Mouse (Mus musculus) midbrain, postnatal 0 days (tissue): ENCODE results near the gene Kctd12b. TPM values are rescaled to one million over a fixed set of nuclear protein-coding genes. Genes with fewer than 3 reads are reported as not detected.

ENCODE experiments used
- ATAC-seq: fragments of 200-750 bp; cut with Nextera tagmentation; 2 replicates; pipeline ENCODE4 v1.8.0; 2017; ENCODE audit warnings: moderate number of reproducible peaks, mild to moderate bottlenecking, moderate TSS enrichment, moderate library complexity; ENCODE audit not compliant: low FRiP score
- DNase-seq: peaks from one replicate; pipeline ENCODE4 v3.0.0-alpha.2; 2015; ENCODE audit warnings: low spot score
- H3K27ac ChIP-seq: fragments of 300-500 bp; sonication (generic); 2 replicates; pipeline ENCODE4 v1.5.1; 2014; ENCODE audit warnings: low read depth, mild to moderate bottlenecking, low read length, mixed read lengths
- H3K27me3 ChIP-seq: fragments of 300-500 bp; sonication (generic); 2 replicates; pipeline ENCODE4 v1.6.1; 2014; ENCODE audit warnings: low read length, control low read depth, mixed read lengths; ENCODE audit not compliant: insufficient read depth
- H3K36me3 ChIP-seq: fragments of 300-500 bp; sonication (generic); 2 replicates; pipeline ENCODE4 v1.6.1; 2014; ENCODE audit warnings: low read length, control low read depth, mixed read lengths; ENCODE audit not compliant: insufficient read depth
- H3K4me1 ChIP-seq: fragments of 300-500 bp; sonication (generic); 2 replicates; pipeline ENCODE4 v1.6.1; 2014; ENCODE audit warnings: mild to moderate bottlenecking, control low read depth, antibody characterized with exemption, low read length, mixed read lengths; ENCODE audit not compliant: insufficient read depth
- H3K4me2 ChIP-seq: fragments of 300-500 bp; sonication (generic); 2 replicates; pipeline ENCODE4 v1.6.1; 2014; ENCODE audit warnings: low read depth, mild to moderate bottlenecking, low read length, mixed read lengths; ENCODE audit not compliant: poor library complexity, severe bottlenecking
- H3K4me3 ChIP-seq: fragments of 300-500 bp; sonication (generic); 2 replicates; pipeline ENCODE4 v1.5.1; 2014; ENCODE audit warnings: low read depth, mild to moderate bottlenecking, low read length, moderate library complexity
- H3K9ac ChIP-seq: fragments of 300-500 bp; sonication (generic); replicated peaks from 2 replicates; pipeline ENCODE4 v1.6.1; 2014; ENCODE audit warnings: mild to moderate bottlenecking, low read length, moderate library complexity, mixed read lengths; ENCODE audit not compliant: poor library complexity, severe bottlenecking
- H3K9me3 ChIP-seq: fragments of 300-500 bp; sonication (generic); 2 replicates; pipeline ENCODE4 v1.6.1; 2016; ENCODE audit warnings: low read length, control low read depth
- CTCF ChIP-seq: IDR thresholded peaks from 2 replicates; pipeline ENCODE4 v1.5.1; 2016; ENCODE audit warnings: antibody characterized with exemption, mild to moderate bottlenecking
- WGBS: fragments of 180-500 bp; shearing (Covaris S2); extraction: QIAGEN DNeasy Blood & Tissue Kit; methylation state at CpG from one replicate; pipeline ENCODE4 v1.1.7; 2014; 5-methylcytosine and 5-hydroxymethylcytosine counted together
- polyA plus RNA-seq: library from polyadenylated mRNA; unstranded; fragments of >200 nt; fragmentation: Nextera tagmentation; extraction: Ambion mirVana; gene quantifications from 2 replicates; pipeline ENCODE4 v1.2.1, GENCODE M21; 2015
- total RNA-seq: library from RNA; depleted of rRNA; stranded (reverse); fragments of >200 nt; gene quantifications from 2 replicates; pipeline ENCODE4 v1.2.3, GENCODE M21; 2014; rRNA removed

The Kctd12b gene
- total and polyA plus RNA-seq, 2 experiments from 2014 or later = 3.6 to 5.8 TPM

DNA sequence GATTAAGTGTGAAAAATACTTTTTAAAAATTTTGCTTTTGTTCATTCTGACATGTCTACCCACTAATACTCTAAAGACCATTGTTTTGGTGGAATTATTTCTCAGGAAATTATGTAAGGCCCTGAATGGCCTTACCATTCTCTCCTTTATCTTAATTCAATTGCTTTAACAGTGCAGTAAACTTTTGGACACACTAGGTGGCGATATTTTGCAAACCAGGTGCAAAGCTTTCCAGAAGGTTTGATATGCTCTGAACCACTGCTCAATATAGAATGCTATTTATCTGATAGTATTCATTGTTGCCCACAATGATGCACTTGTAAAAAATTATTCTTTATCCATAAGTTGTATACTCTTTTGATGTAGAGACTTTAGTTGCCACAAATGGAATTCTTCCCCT lies 59.9 kb downstream of the Kctd12b start:
- H3K4me3 ChIP-seq = no peak overlapping the region
- no peak overlapping the region for H3K4me2 ChIP-seq
- no peaks in the 10 kb centered on the region for H3K27me3 ChIP-seq
- ATAC-seq (no peak), DNase-seq (peak; percentile 25)
- no peaks in the 10 kb centered on the region for H3K36me3 ChIP-seq
- no peaks in the 10 kb centered on the region for H3K4me1 ChIP-seq
- no peak overlapping the region for H3K27ac ChIP-seq
- TF ChIP-seq CTCF = peak; percentile 61
- no peak overlapping the region for H3K9ac ChIP-seq
- no peaks in the 10 kb centered on the region for H3K9me3 ChIP-seq
- WGBS = 4% methylated on average over 1 of the region's 1 CpGs

Other genes with a start within 250 kb of the Kctd12b start
- gene Ubqln2, start 198.2 kb downstream of the Kctd12b start, total RNA-seq = 122 and 142 TPM in 2 replicates
- 51.6 and 56.0 TPM in 2 replicates for gene Ubqln2, start 198.2 kb downstream of the Kctd12b start, polyA plus RNA-seq
- gene Cypt3, start 137.8 kb downstream of the Kctd12b start, total RNA-seq = not detected in 2 replicates
- gene Cypt3, start 137.8 kb downstream of the Kctd12b start, polyA plus RNA-seq = not detected in 2 replicates
- gene Nbdy, start 27.2 kb upstream of the Kctd12b start, total RNA-seq = 73.0 and 89.6 TPM in 2 replicates
- 201 TPM in 2 replicates for gene Nbdy, start 27.2 kb upstream of the Kctd12b start, polyA plus RNA-seq
- gene Spin2c, start 135.8 kb upstream of the Kctd12b start, total RNA-seq = 14.3 and 23.4 TPM in 2 replicates
- gene Spin2c, start 135.8 kb upstream of the Kctd12b start, polyA plus RNA-seq = 33.0 and 33.4 TPM in 2 replicates